Mouse (Mus musculus) NIH3T3 (cell line): ENCODE measurements around the gene Vwc2l.

Experiments
- DNase-seq: peaks from one replicate; pipeline ENCODE4 v3.0.0-alpha.2; 2012; ENCODE audit warnings: low read depth

Gene Vwc2l

GRCm38 (mm10) chr1:70725655-70726066 lies at the start of gene Vwc2l:
TSS of gene Vwc2l (plus strand) at chr1:70725715.
- DNase-seq, result peak; percentile 75

GRCm38 (mm10) chr1:70692529-70692928 lies 33.0 kb upstream of the Vwc2l start:
- no peak for DNase-seq

- DNase-seq, result no peak
Measured at GRCm38 (mm10) chr1:70700270-70700669, 25.2 kb upstream of the Vwc2l start.

GRCm38 (mm10) chr1:70703934-70704333 lies 21.6 kb upstream of the Vwc2l start:
- DNase-seq, result no peak

GRCm38 (mm10) chr1:70705821-70706220 lies 19.7 kb upstream of the Vwc2l start:
- DNase-seq, result no peak

GRCm38 (mm10) chr1:70725045-70725444 lies 470 bp upstream of the Vwc2l start:
- no peak for DNase-seq

- no peak for DNase-seq
Measured at GRCm38 (mm10) chr1:70787146-70787545, 61.6 kb downstream of the Vwc2l start.

GRCm38 (mm10) chr1:70791636-70792035 lies 66.1 kb downstream of the Vwc2l start:
- DNase-seq, result no peak

GRCm38 (mm10) chr1:70795094-70795493 lies 69.6 kb downstream of the Vwc2l start:
- no peak for DNase-seq

- DNase-seq, result peak; percentile 10
Measured at GRCm38 (mm10) chr1:70803401-70803800, 77.9 kb downstream of the Vwc2l start.

GRCm38 (mm10) chr1:70823111-70823510 lies 97.6 kb downstream of the Vwc2l start:
- DNase-seq, result no peak

GRCm38 (mm10) chr1:70833262-70833661 lies 107.7 kb downstream of the Vwc2l start:
- peak; percentile 5 for DNase-seq

- no peak for DNase-seq
Measured at GRCm38 (mm10) chr1:70842222-70842621, 116.7 kb downstream of the Vwc2l start.

GRCm38 (mm10) chr1:70845276-70845675 lies 119.8 kb downstream of the Vwc2l start:
- no peak for DNase-seq

GRCm38 (mm10) chr1:70851633-70852390 lies 126.3 kb downstream of the Vwc2l start:
- DNase-seq, result no peak

- no peak for DNase-seq
Measured at GRCm38 (mm10) chr1:70853446-70853845, 127.9 kb downstream of the Vwc2l start.

GRCm38 (mm10) chr1:70855912-70856311 lies 130.4 kb downstream of the Vwc2l start:
- DNase-seq, result no peak

GRCm38 (mm10) chr1:70861672-70862071 lies 136.2 kb downstream of the Vwc2l start:
- no peak for DNase-seq

GRCm38 (mm10) chr1:70866137-70866536 lies 140.6 kb downstream of the Vwc2l start:
- DNase-seq, result no peak

- no peak for DNase-seq
Measured at GRCm38 (mm10) chr1:70880496-70880895, 155.0 kb downstream of the Vwc2l start.

- DNase-seq, result no peak
Measured at GRCm38 (mm10) chr1:70881269-70881668, 155.8 kb downstream of the Vwc2l start.

GRCm38 (mm10) chr1:70884156-70884555 lies 158.6 kb downstream of the Vwc2l start:
- no peak for DNase-seq

GRCm38 (mm10) chr1:70902311-70902710 lies 176.8 kb downstream of the Vwc2l start:
- DNase-seq, result no peak

- no peak for DNase-seq
Measured at GRCm38 (mm10) chr1:70907366-70907765, 181.9 kb downstream of the Vwc2l start.
